Mouse (Mus musculus): Measurements from ENCODE around the gene Hdhd5.
A peak's percentile ranks its signal among the peaks of the same experiment; 100 is the strongest.

Hdhd5 gene

DNA sequence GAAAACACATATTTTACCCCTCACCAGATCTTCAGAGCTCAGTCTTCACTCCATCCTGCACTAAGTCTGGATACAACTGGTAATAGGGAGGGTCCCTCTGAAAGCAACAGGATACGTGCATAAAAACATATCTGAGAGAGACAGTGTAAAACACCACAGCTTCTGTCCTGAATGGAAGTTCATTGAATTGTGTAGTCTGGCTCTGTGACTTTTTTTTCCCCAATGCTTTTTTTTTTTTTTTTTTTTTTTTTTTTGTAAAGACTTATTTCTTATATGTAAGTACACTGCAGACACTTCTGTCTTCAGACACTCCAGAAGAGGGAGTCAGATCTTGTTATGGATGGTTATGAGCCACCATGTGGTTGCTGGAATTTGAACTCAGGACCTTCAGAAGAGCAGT, 1.5 kb upstream of the Hdhd5 start:
- DNase-seq (ENCODE audit: low read depth): no peak

DNA sequence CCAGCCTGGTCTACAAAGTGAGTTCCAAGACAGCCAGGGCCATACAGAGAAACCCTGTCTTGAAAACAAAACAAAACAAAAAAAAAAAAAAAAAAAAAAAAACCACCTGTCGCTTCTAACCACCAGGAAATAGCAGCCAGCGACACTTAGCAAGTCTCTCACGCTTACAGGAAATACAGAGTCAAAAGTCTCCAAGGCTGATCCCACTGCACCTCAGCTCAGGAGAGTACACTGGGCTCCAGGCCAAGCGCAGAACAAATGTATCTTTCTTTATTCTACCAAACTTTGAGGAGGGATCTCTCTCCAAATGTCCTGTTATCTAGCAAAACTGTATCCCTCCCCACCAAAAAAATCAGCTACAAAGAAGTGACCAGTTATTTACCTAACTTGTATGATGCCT, 2.0 kb downstream of the Hdhd5 start:
- no peak for DNase-seq (ENCODE audit: low read depth)

DNA sequence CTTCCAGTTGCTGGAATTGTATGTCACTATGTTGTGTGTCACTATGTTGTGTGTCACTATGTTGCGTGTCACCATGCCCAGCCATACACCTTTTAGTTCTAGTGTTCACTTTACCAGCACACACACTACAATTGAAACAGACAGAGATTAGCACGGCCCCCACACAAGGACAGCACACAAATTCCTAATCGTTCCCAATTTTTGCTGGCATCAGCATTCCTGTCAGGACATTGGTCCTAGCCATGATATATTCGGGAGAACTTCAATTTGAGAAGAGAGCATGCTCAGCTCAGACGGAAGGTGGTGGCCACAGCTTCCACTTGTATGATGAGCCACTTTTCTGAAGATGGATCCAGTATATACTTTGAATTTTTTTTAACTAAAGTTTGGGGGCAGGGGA, 6.3 kb downstream of the Hdhd5 start:
- DNase-seq (ENCODE audit: low read depth): no peak

DNA sequence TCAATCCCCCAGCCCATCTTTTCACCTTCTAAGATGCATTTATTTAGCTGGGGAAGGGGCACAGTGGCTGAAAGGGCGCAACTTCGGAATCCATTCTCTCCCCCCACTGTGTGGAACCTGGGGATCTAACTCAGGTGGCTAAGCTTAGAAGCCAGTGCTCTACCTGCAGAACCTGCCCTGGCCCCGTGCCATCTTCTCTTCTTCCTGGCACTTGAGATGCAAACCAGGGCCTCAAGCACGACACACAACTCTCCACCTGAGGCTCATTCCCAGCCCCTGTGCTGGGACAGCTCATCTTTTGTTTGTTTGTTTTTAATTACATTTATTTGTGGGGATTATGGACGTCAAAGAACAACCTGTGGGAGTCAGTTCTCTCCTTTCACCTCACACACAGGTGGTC, 11.5 kb downstream of the Hdhd5 start:
- no peak for DNase-seq (ENCODE audit: low read depth)

DNA sequence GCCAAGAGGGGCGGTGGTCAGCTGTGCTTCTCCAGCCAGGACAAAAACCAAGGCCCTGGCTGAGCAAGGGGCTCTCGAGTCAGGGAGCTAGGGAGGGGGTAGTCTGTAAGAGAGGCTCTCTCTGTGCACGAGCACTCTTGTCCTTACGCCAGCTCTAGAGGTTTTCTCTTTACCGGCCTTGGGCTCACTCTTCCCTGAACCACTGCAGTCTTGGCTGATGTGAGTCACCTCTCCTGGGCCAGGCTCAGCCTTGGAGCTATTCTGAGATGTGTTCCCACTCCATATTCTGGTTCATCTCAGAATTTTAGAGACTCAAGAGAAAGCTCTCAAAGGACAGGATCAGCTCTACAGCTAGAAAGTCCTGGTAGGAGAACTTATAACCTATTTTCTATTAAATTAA, 13.8 kb downstream of the Hdhd5 start:
- DNase-seq (ENCODE audit: low read depth): no peak

DNA sequence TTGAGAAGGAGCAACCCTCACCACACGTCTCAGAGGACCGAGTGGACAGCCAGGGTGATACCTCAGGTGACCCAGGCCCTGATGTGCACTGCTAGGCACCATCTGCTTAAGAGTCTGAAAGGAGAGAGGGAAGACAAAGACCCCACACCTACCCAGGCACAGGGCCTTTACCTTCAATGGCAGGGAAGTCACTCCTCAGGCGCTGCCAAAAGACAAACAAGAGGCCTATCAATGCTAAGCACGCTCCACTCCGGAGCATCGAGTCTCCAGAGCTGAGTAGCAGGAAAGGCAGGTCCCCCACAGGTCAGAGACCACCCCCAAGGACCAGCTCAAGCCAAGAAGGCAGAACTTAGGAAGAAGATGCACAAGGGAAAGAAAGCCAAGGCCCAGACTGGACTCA, 14.2 kb downstream of the Hdhd5 start:
- DNase-seq (ENCODE audit: low read depth): no peak

DNA sequence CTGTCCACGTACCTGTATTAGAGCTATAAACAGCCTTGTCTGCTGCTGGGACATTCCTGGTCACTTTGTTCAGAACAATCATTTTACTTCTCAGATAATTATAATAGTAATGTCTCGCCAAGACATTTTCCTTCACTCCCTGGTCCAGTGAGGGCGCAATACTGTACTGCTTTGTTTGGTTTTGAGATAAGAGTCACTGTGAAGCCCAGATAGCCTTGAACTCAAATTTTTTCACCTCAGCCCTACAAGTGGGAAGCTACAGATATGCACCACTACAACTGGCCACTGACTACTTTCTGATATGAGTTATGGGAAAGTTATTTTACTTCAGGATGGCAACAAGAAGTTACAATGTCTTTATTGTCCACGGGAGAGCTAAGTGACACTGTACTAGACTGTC, 14.7 kb downstream of the Hdhd5 start:
- peak; percentile 83 for DNase-seq (ENCODE audit: low read depth)

DNA sequence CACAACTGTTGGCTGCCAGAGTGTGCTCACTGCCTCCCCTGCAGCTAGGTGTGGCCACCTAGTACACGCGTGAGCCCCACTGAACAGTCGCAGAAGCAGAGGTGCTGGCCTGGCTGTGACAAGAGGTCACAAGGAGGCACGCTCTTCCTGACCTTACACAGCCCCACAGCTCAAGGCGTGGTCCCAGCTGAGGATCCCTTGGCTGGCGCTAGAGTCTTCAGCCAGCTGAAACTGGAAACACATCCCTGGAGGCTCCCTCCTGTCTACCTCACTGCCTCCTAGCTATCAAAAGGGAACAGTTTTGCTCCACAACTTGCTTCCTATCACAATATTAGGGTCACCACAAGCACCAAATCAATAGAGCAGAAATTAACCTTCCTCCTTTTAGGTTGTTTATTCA, 19.9 kb downstream of the Hdhd5 start:
- DNase-seq (ENCODE audit: low read depth): no peak

DNA sequence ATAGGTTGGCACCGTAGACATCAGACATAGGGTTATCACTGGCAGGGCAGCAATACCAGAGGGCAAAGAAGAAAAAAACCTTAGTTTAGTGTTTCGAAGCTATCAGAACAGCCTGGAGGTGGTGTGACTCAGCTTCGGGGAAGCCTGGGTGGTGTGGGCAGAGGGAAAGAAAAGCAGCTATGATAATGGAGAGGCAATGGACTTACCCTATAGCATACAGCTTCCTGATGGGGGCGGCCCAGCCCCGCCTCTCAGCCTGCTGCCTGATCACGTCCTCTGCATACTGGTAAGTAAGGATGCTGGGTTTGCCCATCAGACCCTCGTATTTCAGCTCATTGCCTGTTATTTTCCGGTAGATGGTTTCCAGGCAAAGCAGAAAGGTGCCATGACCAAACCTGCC, 20.7 kb downstream of the Hdhd5 start:
- DNase-seq (ENCODE audit: low read depth): no peak

DNA sequence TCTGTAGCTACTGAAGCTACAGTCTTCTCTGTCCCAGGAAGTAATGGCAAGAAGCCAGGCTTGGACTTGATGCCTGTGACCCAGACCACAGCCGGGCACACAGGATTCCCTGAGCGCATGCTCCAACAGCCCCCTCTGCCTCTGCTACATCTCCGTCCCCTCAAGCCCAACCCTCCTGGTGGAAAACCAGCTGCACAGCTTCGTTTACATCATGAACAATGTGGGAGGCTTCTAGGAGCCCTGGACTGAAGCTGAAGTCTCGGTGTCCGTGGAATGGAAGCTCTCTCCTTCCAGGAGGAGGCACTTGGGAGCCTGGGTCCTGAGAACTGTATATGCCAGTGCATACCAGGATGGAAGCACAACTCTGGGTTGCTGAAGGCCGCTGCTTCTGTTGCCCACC, 21.1 kb downstream of the Hdhd5 start:
- DNase-seq (ENCODE audit: low read depth): no peak

DNA sequence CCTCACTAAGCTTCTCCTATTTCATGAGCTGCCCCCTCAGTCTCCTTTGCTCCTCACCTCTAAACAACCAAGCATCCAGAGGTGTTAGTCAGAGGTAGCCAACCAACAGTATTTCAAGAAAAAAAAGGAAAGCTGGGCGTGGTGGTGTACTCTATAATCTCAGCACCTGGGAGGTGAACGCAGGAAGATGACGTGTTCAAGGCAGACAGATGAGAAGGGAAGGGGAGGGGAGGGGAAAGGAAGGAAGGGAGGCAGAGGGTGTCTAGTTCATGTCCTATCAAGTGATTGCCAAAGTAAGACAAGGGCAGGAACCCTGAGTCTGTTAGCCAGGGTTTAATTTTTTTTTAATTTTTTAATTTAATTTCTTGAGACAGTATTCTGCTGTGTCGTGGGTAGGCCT, 22.5 kb downstream of the Hdhd5 start:
- no peak for DNase-seq (ENCODE audit: low read depth)

DNA sequence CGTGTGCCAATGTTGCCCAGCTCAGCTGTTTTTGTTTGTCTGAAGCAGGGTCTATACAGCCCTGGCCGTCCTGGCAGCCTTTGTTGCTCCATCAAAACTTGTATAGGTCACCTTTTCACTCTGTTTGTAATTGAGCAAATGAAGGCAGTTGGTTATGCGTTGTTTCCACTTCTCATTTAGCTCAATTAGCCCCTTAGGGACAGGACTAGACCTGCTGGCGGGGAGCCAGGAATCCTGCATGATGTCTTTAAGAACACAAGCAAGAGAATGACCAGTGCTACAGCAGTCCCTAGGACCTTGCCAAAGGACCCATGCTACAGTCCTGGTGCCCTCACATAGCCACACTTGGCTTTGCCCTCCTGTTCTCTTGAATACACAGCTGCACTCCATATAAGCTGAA, 25.6 kb downstream of the Hdhd5 start:
- DNase-seq (ENCODE audit: low read depth): no peak

DNA sequence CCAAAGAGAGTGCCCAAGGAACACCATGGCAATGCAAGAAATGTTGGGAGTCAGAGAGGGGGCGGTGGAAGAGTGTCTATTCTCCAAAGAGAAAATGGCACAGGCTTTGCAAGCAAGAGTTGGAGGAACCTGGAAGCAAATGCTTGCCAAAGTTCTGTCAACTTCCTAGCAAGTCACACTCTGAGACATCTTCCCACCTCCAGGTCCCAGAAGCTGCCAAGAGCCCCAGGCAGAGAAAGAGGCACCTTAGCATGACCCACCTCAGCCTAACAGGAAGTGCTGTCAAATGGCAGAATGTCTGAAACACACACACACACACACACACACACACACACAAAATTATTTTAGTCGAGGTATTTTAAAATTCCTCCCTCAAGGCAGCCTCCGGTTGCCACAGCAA, 27.1 kb downstream of the Hdhd5 start:
- no peak for DNase-seq (ENCODE audit: low read depth)

DNA sequence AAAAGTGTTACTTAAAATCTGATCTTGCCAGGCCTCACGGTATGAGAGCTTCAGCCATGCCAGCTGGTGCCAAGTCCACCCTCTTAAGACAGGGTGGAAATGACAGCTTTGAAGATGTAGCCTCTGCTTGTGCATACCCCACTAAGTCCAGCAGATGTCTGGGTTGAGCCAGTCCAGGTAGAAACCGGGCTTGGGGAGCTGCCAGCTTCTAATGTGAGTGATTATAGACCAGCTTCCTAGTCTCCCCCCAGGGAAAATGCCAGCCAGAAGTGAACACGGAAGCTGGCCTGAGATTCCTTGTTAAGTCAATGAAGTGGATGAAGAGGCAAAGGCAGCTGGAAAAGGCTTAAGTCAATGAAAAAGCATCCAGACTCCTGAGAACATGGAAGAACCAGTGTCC, 34.6 kb downstream of the Hdhd5 start:
- no peak for DNase-seq (ENCODE audit: low read depth)

DNA sequence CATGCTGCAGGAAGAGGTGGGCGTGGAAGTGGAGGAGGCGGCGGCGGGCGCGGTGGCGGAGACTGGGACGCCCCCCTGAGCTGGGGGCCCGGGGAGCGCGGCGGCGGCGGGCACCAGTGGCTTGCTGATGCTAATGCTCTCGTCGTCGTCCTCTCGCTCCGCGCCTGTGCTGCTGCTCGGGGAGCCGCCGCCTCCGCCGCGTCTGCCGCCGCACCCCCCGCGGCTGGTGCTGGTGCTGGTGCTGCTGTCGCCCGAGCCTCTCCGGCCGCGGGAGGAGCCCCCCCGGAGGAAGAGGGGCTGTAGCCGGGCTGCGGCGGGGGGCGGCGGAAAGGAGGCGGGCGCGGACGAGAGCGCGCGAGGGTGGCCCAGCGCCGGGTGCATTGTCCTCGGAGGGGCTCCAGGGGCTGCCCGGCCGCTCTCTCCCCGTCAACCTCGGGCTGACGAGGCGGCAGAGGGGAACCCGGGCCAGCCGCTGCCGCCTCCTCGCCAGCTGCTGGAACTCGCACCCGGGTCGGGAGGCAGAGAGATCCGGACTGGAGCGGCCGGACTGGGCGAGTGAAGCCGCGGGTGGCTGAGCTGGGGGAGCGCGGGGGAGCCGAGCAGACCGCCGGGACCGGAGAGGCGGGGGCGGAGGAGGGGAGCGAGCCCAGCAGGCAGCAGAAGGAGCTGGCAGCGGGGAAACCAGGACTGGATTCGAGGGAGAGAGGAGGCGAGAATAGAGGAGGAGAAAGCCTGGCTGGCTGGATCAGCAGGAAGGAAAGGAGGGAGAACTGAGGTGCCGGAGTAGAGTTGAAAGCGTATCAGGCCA, 37.5 kb downstream of the Hdhd5 start, which contains the start of gene Tmem121b:
Gene Tmem121b (minus strand): TSS at position 434 of the 808 bp plus-strand sequence.
- DNase-seq (ENCODE audit: low read depth): no peak

DNA sequence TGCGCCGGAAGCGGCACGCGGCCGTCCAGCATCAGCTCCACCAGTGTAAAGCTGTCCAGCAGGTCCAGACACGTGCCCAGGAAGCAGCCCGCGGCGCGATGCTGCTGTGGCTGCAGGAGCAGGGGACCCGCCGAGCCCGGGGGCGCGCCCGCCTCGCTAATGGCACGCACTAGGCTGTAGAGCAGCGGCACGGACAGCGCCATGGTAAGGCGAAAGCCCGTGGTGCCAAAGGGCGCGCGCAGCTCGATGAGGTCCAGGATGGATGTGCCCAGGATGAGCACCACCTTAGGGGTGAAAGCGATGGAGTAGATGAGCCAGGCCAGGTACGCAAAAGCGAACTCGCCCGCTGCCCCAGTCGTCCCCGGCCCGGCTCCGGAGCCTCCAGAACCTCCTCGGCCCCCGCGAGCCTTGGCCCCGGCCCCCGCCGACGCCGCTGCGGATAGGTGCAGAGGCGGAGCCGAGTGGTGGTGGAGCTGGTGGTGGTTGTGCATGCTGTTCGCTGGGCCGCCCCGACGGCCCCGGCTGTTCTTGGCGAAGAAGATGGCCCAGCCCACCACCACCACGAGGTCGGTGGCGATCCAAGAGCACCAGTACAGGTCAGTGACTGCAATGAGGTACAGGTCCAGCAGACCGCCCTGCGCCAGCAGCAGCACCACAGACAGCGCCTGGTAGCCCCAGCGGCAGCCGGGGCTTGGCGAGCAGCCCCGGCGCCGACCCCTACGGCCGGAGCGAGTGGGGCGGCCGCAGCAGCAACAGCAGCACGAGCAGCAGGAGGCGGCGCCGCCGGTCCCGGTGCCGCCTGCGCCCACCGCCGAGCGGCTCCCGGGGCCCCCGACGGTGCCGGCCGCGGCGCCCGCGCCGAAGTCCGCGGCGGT, 38.4 kb downstream of the Hdhd5 start:
- DNase-seq (ENCODE audit: low read depth): no peak

DNA sequence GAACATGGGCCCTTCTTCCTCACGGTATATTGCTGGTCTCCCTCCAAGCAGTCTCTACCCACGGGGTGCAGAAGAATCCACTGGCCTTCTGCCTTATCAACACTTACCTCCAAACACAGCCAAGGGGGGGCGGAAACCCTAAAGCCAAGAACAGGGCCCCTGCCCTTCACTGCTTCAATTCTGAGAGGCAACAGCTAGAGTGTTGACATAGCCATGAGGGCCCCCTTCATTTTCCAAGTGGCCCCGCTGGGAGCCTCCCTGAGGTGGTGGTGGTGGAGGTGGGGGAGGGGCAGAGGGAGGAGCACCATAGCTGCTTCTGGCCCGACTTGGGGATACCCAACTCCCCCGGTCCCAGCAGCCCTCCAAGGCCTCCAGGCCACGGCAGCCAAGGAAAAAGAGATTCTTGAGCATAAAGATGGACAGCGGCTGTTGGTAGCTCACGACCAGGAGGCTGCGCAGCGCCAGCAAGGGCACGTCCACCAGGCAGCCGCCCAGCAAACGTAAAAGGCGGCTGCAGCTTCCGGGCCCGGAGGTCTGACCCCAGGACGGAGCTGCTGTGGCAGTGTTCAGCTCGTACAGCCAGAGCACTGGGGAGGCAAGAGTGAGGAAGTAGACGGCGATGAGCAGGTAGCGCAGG, 39.1 kb downstream of the Hdhd5 start:
- no peak for DNase-seq (ENCODE audit: low read depth)

DNA sequence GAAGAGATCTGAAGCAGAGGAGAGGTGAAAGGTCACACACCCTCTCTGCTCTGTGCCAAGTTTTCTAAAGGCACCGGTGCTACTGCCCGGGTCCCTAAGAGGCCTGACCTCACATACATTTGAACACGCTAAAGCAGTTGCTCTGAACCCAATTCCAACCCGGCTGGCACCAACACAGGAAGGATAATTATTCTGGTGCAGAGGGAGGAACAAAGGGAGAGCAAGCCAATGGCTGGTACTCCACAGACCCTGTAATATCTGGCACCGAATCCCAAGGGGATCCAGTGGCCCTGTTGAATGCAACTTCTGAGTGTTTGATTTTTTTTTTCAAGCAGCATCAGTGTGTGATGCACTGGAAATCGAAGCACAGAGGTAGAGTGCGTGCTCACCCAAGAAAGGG, 40.1 kb downstream of the Hdhd5 start:
- DNase-seq (ENCODE audit: low read depth): no peak

DNA sequence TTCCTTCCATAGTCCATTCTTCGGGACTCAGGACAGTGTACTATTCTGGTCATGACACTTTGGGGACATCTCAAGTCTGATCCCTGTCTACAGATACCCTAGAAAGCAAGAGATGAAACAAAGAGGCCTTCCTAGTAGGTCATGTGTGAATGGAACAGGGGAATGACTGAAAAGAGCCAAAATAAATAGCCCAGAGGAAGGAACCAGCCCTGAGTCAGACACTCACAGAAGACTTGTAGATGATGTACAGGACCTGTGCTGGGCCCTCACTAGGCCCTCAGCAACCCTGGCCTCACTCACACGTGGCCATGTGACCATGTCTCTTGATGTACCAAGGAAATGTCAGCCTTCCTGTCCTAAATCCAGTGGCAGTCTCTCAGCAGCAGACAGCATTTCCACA, 41.7 kb downstream of the Hdhd5 start:
- DNase-seq (ENCODE audit: low read depth): no peak

DNA sequence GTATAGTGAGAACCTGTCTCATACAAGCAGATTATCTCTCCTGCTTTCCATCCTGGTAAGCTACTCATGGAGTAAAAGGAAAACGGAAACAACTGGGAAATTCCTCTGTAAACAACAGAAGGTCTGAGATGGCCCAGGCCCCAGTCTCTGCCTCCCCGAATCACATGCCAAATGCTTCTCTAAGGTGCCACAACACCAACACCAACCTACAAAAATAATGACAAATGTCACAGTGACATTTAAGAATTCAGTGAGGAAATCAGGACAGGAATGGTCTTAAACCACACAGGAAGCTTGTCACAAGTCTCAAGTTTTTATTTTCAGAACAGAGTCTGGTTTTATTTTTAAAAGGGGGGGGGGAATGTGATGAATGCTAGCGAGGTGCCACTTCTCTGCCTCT, 42.5 kb downstream of the Hdhd5 start:
- no peak for DNase-seq (ENCODE audit: low read depth)

DNA sequence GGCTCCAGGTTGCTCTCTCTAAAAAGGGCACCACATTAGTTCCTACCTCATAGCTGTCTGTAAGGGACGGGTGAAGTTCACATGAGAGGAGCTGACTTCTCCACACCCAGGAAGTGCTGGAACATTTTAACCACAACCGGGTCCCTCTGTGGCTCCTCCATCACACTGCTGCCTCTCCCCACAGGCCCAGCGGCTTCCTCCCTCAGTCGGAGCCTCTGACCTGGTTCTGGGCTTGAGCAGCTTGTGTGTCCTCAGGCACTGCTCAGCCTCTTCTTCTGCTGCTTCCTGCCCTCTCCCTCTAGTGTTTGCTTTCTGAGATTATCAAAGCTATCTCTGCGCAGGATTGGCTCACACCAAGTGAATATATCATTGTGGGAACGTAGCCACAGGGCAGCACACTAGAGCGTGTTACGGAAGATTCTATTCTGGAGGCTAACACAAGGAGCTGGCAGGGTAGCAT, 45.0 kb downstream of the Hdhd5 start:
- no peak for DNase-seq (ENCODE audit: low read depth)

DNA sequence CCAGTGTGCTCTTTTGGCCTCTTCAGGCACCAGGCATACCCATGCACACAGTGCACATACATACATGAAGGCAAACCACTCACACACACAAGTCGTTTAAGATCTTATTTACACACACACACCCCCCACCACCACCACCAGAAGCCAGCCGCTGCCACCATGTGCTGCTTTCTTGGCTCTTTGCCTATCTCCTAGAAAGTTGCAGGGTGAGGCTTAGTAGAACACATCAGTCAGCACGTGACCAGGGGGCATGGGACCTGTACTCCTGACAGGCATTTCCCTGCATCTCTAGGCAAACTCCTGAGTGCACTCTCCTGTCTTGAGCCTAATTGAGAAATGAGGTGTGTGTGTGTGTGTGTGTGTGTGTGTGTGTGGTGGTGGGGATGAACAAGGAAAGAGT, 46.1 kb downstream of the Hdhd5 start:
- no peak for DNase-seq (ENCODE audit: low read depth)

DNA sequence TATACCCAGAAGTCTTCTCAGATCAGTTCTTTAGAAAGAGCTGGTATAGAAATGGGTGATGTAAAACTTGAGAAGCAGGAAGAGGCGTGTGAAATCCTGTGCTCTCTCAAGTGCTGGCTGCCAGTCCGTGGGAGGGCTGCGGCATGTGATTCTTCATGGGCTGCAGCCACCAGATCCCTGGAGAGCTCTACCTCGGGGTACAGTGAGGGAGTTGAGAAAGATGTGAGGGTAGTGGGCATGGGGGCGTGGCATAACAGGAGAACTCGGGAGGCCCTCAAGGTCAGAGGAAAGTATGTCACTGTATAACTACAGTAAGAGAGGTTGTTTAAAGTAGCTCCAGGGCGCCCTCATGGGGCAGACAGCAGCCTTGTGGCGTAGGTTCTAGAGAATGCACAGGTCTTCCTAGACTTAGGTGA, 47.9 kb downstream of the Hdhd5 start:
- DNase-seq (ENCODE audit: low read depth): peak; percentile 47
